Mouse (Mus musculus) lung, adult 2 months (tissue): ENCODE measurements around the gene Crmp1.

Experiments used
- CTCF ChIP-seq: fragments of 200-500 bp; IDR thresholded peaks from 2 replicates; pipeline ENCODE4 v1.5.1; 2011; ENCODE audit warnings: mild to moderate bottlenecking, low read length, control low read depth; ENCODE audit not compliant: insufficient read depth
- POLR2A ChIP-seq: fragments of 200-500 bp; IDR thresholded peaks from 2 replicates; pipeline ENCODE4 v1.6.1; 2011; ENCODE audit warnings: low read depth, mild to moderate bottlenecking, control low read depth, low read length, borderline replicate concordance; ENCODE audit errors: extremely low read depth

DNA sequence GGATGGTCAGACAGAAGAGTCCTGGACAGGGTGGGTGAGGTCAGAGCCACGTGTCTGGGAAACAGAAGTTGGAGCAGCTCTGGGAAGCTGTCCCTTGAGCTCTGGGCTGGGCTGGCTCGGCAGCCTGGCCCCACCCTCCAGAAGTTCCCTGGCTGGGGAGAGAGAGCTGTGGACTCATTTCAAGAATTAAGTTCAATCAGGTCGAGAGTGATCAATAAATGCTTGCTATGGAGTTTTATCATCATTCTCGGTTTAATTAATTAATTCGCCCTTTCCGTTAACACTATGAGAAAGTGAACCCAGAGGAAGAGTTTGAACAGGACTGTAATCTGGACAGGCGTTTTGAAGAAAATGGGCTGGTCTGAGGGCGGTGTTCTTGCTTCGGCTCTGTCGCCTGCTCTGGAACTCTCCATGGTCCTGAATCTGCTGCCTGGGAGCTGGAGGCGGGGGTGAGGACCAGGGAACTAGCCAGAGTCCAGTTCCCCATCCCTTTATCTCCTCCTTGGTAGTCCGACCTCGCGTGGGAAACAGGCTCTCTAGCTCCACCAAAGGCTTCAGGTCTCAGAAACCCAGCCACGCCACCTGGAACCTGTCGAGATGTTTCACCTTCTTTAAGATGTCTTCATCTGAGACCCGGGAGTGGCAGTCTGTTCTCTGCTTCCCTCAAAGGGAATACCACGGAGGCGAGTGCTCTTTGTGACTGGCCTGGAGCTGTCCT, 1.6 kb downstream of the Crmp1 start:
- no peak for TF ChIP-seq CTCF
- no peak for TF ChIP-seq POLR2A
